Mouse (Mus musculus): ENCODE measurements around the gene Ppara. TPM values are rescaled to one million over a fixed set of nuclear protein-coding genes. Genes with fewer than 3 reads are reported as not detected.

Ppara gene
- total RNA-seq (2021), result 1 to 10 TPM; 3.7 to 4.6 TPM
- long read RNA-seq, experiment 1, result 0 reads
- long read RNA-seq, experiment 2, partial matches to known transcripts, result 1 of 2 reads
- long read RNA-seq, experiment 2, other reads (novel, unspliced or antisense), result 0 of 2 reads

GRCm38 (mm10) chr15:85734571-85735033, at the start of gene Ppara:
Gene Ppara (plus strand): TSS chr15:85734983.
- intact Hi-C loops (cut with DNase I), result loop anchor here (5.0 kb wide), 1 partner anchor 78 kb away; the partner anchor contains the start of gene Cdpf1
- DNase-seq (ENCODE audit: low spot score in 2 of 2), result no peak

GRCm38 (mm10) chr15:85686641-85687395, 48.0 kb upstream of the Ppara start:
- intact Hi-C loops (cut with DNase I), result no loop called here
- DNase-seq (ENCODE audit: low spot score in 2 of 2), result peak; percentile 62 to 83

GRCm38 (mm10) chr15:85687630-85688410, 47.0 kb upstream of the Ppara start:
- intact Hi-C loops (cut with DNase I), result no loop called here
- no peak for DNase-seq (ENCODE audit: low spot score in 2 of 2)

GRCm38 (mm10) chr15:85688734-85689133, 46.0 kb upstream of the Ppara start:
- intact Hi-C loops (cut with DNase I), result no loop called here
- DNase-seq (ENCODE audit: low spot score in 2 of 2), result no peak

GRCm38 (mm10) chr15:85689523-85689922, 45.3 kb upstream of the Ppara start:
- DNase-seq (ENCODE audit: low spot score in 2 of 2), result no peak
- intact Hi-C loops (cut with DNase I), result no loop called here

- intact Hi-C loops (cut with DNase I), result no loop called here
- no peak for DNase-seq (ENCODE audit: low spot score in 2 of 2)
Measured at GRCm38 (mm10) chr15:85690058-85690457, 44.7 kb upstream of the Ppara start.

GRCm38 (mm10) chr15:85690875-85691274, 43.9 kb upstream of the Ppara start:
- intact Hi-C loops (cut with DNase I), result no loop called here
- DNase-seq (ENCODE audit: low spot score in 2 of 2), result no peak

- intact Hi-C loops (cut with DNase I), result no loop called here
- DNase-seq (ENCODE audit: low spot score in 2 of 2), result no peak
Measured at GRCm38 (mm10) chr15:85693115-85693514, 41.7 kb upstream of the Ppara start.

- DNase-seq (ENCODE audit: low spot score in 2 of 2), result no peak
- intact Hi-C loops (cut with DNase I), result no loop called here
Measured at GRCm38 (mm10) chr15:85693819-85694218, 41.0 kb upstream of the Ppara start.

- intact Hi-C loops (cut with DNase I), result no loop called here
- DNase-seq (ENCODE audit: low spot score in 2 of 2), result no peak
Measured at GRCm38 (mm10) chr15:85694379-85694778, 40.4 kb upstream of the Ppara start.

GRCm38 (mm10) chr15:85695304-85695703, 39.5 kb upstream of the Ppara start:
- DNase-seq (ENCODE audit: low spot score in 2 of 2), result no peak
- intact Hi-C loops (cut with DNase I), result no loop called here

- intact Hi-C loops (cut with DNase I), result no loop called here
- DNase-seq (ENCODE audit: low spot score in 2 of 2), result no peak
Measured at GRCm38 (mm10) chr15:85698345-85699034, 36.3 kb upstream of the Ppara start.

GRCm38 (mm10) chr15:85699452-85699851, 35.3 kb upstream of the Ppara start:
- no peak for DNase-seq (ENCODE audit: low spot score in 2 of 2)
- intact Hi-C loops (cut with DNase I), result no loop called here

- intact Hi-C loops (cut with DNase I), result loop anchor here (10.0 kb wide), 1 partner anchor 435 kb away; no protein-coding TSS in a partner anchor
- no peak for DNase-seq (ENCODE audit: low spot score in 2 of 2)
Measured at GRCm38 (mm10) chr15:85699862-85700501, 34.8 kb upstream of the Ppara start.

- no peak for DNase-seq (ENCODE audit: low spot score in 2 of 2)
- intact Hi-C loops (cut with DNase I), result loop anchor here (10.0 kb wide), 1 partner anchor 436 kb away; no protein-coding TSS in a partner anchor
Measured at GRCm38 (mm10) chr15:85700716-85701115, 34.1 kb upstream of the Ppara start.

GRCm38 (mm10) chr15:85701128-85701930, 33.5 kb upstream of the Ppara start:
- intact Hi-C loops (cut with DNase I), result loop anchor here (10.0 kb wide), 1 partner anchor 437 kb away; no protein-coding TSS in a partner anchor
- DNase-seq (ENCODE audit: low spot score in 2 of 2), result no peak

GRCm38 (mm10) chr15:85702411-85702951, 32.3 kb upstream of the Ppara start:
- peak; percentile 66 to 75 for DNase-seq (ENCODE audit: low spot score in 2 of 2)
- intact Hi-C loops (cut with DNase I), result loop anchor here (10.0 kb wide), 1 partner anchor 438 kb away; no protein-coding TSS in a partner anchor

GRCm38 (mm10) chr15:85703194-85703641, 31.6 kb upstream of the Ppara start:
- DNase-seq (ENCODE audit: low spot score in 2 of 2), result peak in 1 of 2 experiments; percentile 53
- intact Hi-C loops (cut with DNase I), result loop anchor here (10.0 kb wide), 1 partner anchor 438 kb away; no protein-coding TSS in a partner anchor

All from left cerebral cortex, postnatal 14 days (tissue).